Mouse (Mus musculus) hindbrain, embryonic 10.5 days (tissue): ENCODE results near the gene Capn12. TPM values are rescaled to one million over a fixed set of nuclear protein-coding genes. Genes with fewer than 3 reads are reported as not detected.
"Not testable (repeated sequence)": the region's sequence is repeated elsewhere in the genome, so short reads cannot be mapped to it uniquely, and the experiment has no call there.

ENCODE experiments used
- DNase-seq: peaks from one replicate; pipeline ENCODE4 v3.0.0-alpha.2; 2017; ENCODE audit warnings: low spot score
- H3K27ac ChIP-seq: fragments of 300-500 bp; sonication (generic); 2 replicates; pipeline ENCODE4 v1.5.1; 2016; ENCODE audit warnings: mild to moderate bottlenecking, moderate library complexity
- H3K27me3 ChIP-seq: fragments of 300-500 bp; sonication (generic); 2 replicates; pipeline ENCODE4 v1.6.1; 2016; ENCODE audit warnings: mild to moderate bottlenecking; ENCODE audit not compliant: poor library complexity, insufficient read depth, severe bottlenecking
- H3K36me3 ChIP-seq: fragments of 300-500 bp; sonication (generic); 2 replicates; pipeline ENCODE4 v1.6.1; 2016; ENCODE audit warnings: mild to moderate bottlenecking, moderate library complexity
- H3K4me1 ChIP-seq: fragments of 300-500 bp; sonication (generic); replicated peaks from 2 replicates; pipeline ENCODE4 v1.6.1; 2016; ENCODE audit warnings: mild to moderate bottlenecking
- H3K4me3 ChIP-seq: fragments of 300-500 bp; sonication (generic); 2 replicates; pipeline ENCODE4 v1.5.1; 2016; ENCODE audit warnings: mild to moderate bottlenecking, moderate library complexity
- H3K9me3 ChIP-seq: fragments of 300-500 bp; sonication (generic); 2 replicates; pipeline ENCODE4 v1.6.1; 2016; ENCODE audit warnings: mild to moderate bottlenecking, moderate library complexity
- WGBS: fragments of 180-500 bp; shearing (Covaris S2); methylation state at CpG from one replicate; pipeline ENCODE4 v1.1.7; 2016; 5-methylcytosine and 5-hydroxymethylcytosine counted together
- polyA plus RNA-seq: library from polyadenylated mRNA; unstranded; fragments of >200 nt; fragmentation: Nextera tagmentation; extraction: Ambion mirVana; gene quantifications from 2 replicates; pipeline ENCODE4 v1.2.1, GENCODE M21; 2016

The Capn12 gene
- polyA plus RNA-seq, 1 experiment from 2014 or later: not detected

GRCm38 (mm10) chr7:28864288-28864750 lies 16.9 kb upstream of the Capn12 start:
- Histone ChIP-seq H3K9me3 (peaks cover 8% of the 10 kb centered on the region), H3K27me3 (peaks cover 5% of the 10 kb centered on the region; the same call in 1 of the 2 replicates), H3K27ac (peak overlapping the region; percentile 50; the same call in 1 of the 2 replicates), H3K4me1 (peaks cover 26% of the 10 kb centered on the region), H3K36me3 (no peaks in the 10 kb centered on the region), H3K4me3 (no peak overlapping the region)
- WGBS: 60% methylated on average over 9 of the region's 9 CpGs
- no peak for DNase-seq

GRCm38 (mm10) chr7:28865481-28866300 lies 15.5 kb upstream of the Capn12 start:
- WGBS: 49% methylated on average over 33 of the region's 33 CpGs

DNA sequence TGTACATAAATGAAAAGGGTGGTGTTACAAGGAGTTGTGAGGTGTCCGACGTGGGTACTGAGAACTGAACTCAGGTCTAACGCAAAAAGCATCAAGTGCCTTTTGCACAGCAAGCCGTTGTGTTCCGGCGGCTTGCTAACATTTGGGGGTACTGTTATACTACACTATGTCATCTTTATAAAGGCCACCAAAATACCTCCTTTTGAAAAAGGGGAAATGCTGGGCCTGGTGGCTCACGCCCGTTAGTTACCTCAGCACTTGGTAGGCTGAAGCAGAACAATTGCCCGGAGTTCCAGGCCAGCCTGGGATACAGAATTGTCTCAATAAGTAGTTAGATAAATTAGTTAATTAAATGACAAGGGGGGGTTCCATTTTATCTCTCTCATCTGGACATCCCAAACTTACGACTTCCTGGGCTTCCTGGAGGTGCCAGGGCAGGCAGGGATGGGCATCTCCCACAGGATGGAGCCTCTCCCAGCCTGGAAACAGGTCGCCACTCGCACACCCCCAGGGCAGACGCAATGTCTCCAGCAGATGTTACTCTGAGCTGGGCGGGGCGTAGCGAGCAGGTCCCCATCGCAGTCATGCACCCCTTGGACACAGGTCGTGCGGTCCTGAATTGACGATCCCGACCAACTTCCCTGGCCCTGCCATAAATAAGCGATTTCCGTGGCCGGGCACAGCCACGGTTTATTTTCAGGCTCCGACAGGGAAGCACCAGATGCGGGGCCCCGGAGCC lies 14.3 kb upstream of the Capn12 start:
- Histone ChIP-seq H3K4me1 (peaks cover 26% of the 10 kb centered on the region), H3K36me3 (no peaks in the 10 kb centered on the region), H3K27ac (no peak overlapping the region), H3K27me3 (peaks cover 5% of the 10 kb centered on the region; the same call in 1 of the 2 replicates), H3K4me3 (peak overlapping the region; percentile 24; the same call in 1 of the 2 replicates), H3K9me3 (no peaks in the 10 kb centered on the region)
- 92% methylated on average over 28 of the region's 28 CpGs for WGBS
- DNase-seq: no peak

More at GRCm38 (mm10) chr7:28865481-28866300, 15.5 kb upstream of the Capn12 start:
- Histone ChIP-seq H3K4me1 (peaks cover 26% of the 10 kb centered on the region), H3K27ac (peak overlapping the region; percentile 73), H3K36me3 (no peaks in the 10 kb centered on the region), H3K27me3 (peaks cover 5% of the 10 kb centered on the region; the same call in 1 of the 2 replicates), H3K9me3 (peaks cover 4% of the 10 kb centered on the region), H3K4me3 (peak overlapping the region; percentile 35)
- peak; percentile 70 for DNase-seq

DNA sequence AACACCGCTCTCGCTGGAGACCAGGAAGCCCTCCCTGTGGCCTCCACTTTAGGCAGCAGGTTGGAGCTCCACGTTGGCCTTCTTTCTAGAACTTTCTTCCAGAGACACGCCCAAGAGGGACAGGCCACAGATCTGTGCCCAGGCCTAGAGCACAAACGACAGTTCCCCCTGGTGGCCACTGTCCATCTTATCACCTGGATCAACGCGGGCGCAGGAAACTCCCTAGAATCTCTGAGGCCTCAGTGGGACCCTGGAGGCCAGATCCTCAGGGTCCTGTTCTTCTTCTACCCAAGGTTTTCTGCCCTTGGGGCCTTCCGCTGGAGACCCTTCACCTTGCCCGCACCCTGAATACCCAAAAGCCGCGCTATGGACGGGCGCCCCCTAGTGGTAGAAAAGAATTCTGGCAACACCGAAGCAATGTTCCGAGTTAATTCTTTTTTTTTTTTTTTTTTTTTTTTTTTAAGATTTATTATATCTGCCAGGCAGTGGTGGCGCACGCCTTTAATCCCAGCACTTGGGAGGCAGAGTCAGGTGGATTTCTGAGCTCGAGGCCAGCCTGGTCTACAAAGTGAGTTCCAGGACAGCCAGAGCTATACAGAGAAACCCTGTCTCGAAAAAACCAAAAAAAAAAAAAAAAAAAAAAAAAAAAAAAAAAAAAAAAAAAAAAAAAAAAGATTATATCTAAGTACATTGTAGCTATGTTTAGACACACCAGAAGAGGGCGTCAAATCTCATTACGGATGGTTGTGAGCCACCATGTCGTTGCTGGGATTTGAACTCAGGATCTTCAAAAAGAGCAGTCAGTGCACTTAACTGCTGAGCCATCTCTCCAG lies 13.5 kb upstream of the Capn12 start:
- Histone ChIP-seq H3K4me3 (peak overlapping the region; percentile 24), H3K4me1 (peaks cover 26% of the 10 kb centered on the region)
- H3K36me3 ChIP-seq, H3K27ac ChIP-seq, H3K9me3 ChIP-seq, H3K27me3 ChIP-seq: not testable (repeated sequence)
- 30% methylated on average over 23 of the region's 23 CpGs for WGBS
- peak; percentile 75 for DNase-seq

DNA sequence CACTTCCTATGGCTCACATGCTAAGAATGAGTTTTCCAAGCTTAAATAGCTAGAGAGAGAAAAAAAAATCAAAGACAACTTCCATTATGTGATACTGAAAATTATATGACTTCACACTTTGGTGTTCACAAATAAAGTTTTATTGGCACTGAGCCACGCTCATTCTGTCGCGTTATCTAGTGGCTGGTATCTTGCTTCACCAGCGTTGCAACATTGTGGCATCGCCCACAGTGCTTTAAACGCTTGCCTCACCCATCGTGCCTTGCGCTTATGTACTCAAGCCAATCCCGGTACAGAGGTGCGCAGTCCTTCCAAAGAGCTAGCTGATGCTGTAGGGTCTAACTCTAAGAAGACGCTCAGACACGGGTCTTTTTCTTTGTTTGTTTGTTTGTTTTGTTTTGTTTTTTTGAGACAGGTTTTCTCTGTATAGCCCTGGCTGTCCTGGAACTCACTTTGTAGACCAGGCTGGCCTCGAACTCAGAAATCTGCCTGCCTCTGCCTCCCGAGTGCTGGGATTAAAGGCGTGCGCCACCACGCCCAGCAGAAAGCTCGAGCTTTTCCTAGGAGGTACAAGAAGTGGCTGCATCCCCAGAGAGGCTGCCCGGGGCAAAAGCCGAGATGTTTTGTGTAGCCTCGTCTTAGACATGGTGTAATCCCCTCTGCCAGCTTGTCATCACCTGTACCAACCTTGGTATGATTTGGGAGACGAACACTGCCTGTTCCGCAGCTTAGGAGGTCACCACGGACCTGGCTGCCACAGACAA lies 10.1 kb upstream of the Capn12 start:
- no peak for DNase-seq
- Histone ChIP-seq H3K36me3 (no peaks in the 10 kb centered on the region), H3K4me1 (peaks cover 4% of the 10 kb centered on the region), H3K4me3 (no peak overlapping the region), H3K27ac (no peak overlapping the region; the same call in 1 of the 2 replicates), H3K9me3 (no peaks in the 10 kb centered on the region), H3K27me3 (no peaks in the 10 kb centered on the region)
- 89% methylated on average over 24 of the region's 24 CpGs for WGBS

DNA sequence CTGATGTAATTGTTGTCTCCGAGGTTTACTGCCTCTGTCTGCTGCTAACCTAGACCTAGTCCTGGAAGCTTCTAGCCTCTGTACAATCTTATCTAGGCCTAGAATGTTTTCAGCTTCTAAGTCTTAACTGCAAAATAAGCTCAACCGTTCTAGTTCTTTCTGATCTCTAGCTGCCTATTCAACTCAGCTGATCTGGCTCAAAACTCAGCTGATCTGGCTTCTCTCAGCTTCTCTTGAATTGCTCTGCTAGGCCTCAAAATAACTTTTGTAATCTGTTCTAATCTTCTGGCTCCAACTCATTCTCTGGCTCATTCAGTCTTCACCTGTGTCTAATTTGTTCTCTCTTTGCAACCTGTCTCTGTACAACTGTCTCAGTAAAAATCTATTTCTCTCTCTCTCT lies 6.7 kb upstream of the Capn12 start:
- Histone ChIP-seq H3K36me3 (no peaks in the 10 kb centered on the region), H3K4me1 (0 out of 2 replicates have a peak, but pooled peaks cover 3% of the 10 kb centered on the region), H3K27ac (no peak overlapping the region), H3K4me3 (no peak overlapping the region), H3K9me3 (no peaks in the 10 kb centered on the region), H3K27me3 (no peaks in the 10 kb centered on the region)
- DNase-seq: no peak
- 84% methylated on average over 2 of the region's 2 CpGs for WGBS

GRCm38 (mm10) chr7:28876099-28876498 lies 5.1 kb upstream of the Capn12 start:
- 82% methylated on average over 4 of the region's 4 CpGs for WGBS
- Histone ChIP-seq H3K36me3 (no peaks in the 10 kb centered on the region), H3K4me3 (no peak overlapping the region), H3K27me3 (no peaks in the 10 kb centered on the region), H3K4me1 (peaks cover 12% of the 10 kb centered on the region), H3K9me3 (no peaks in the 10 kb centered on the region), H3K27ac (no peak overlapping the region)
- DNase-seq: no peak

DNA sequence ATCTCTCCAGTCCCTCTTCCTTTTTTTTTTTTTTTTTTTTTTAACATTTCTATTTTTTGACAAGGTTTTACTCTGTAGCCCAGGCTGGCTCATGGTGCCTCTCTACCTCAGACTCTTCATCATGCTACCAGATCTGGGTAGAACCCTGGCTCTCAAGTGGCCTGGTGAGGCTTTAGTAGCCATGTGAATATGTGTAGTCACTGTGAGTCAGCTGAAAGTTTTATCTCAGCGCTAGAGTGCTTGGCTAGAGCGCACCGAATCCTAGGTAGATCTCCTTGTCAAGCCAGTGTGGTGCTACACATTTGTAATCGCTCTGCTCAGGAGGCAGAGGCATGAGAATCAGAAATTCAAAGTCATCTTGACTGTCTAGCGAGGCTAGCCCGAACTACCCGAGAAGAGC lies 4.1 kb upstream of the Capn12 start:
- no peak for DNase-seq
- H3K36me3 ChIP-seq: no peaks in the 10 kb centered on the region
- H3K27me3 ChIP-seq: no peaks in the 10 kb centered on the region
- H3K4me1 ChIP-seq: peaks cover 23% of the 10 kb centered on the region
- no peak overlapping the region for H3K4me3 ChIP-seq
- H3K9me3 ChIP-seq: no peaks in the 10 kb centered on the region
- WGBS: 88% methylated on average over 7 of the region's 7 CpGs
- no peak overlapping the region for H3K27ac ChIP-seq

- H3K27ac ChIP-seq: no peak overlapping the region
- no peak for DNase-seq
- 78% methylated on average over 4 of the region's 4 CpGs for WGBS
- H3K9me3 ChIP-seq: no peaks in the 10 kb centered on the region
- H3K4me3 ChIP-seq: no peak overlapping the region
- no peaks in the 10 kb centered on the region for H3K27me3 ChIP-seq
- peaks cover 29% of the 10 kb centered on the region for H3K4me1 ChIP-seq
- H3K36me3 ChIP-seq: no peaks in the 10 kb centered on the region
Observed at GRCm38 (mm10) chr7:28877856-28878255, 3.4 kb upstream of the Capn12 start.

DNA sequence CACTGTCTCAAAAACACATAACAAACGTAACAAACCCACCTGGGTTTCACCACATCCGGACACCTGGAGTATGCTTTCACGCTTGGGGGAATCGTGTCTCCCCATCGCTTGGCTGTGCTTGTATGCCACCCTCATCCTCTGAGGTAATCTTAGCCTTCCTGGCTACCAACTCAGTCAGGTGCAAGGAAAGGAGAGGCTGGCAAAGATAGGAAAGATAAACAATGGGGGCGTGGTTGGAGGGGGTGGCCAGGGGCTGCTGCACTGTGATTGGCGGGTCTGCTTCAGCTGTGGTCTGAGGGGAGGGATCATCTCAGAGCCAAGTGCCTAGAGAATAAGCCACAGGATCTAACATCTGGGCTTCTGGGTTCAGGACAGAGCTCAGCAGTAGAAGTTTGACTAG lies 1.6 kb upstream of the Capn12 start:
- Histone ChIP-seq H3K9me3 (no peaks in the 10 kb centered on the region), H3K27me3 (no peaks in the 10 kb centered on the region), H3K4me1 (peaks cover 32% of the 10 kb centered on the region), H3K27ac (no peak overlapping the region), H3K36me3 (no peaks in the 10 kb centered on the region), H3K4me3 (no peak overlapping the region)
- WGBS: 71% methylated on average over 7 of the region's 7 CpGs
- DNase-seq: no peak

DNA sequence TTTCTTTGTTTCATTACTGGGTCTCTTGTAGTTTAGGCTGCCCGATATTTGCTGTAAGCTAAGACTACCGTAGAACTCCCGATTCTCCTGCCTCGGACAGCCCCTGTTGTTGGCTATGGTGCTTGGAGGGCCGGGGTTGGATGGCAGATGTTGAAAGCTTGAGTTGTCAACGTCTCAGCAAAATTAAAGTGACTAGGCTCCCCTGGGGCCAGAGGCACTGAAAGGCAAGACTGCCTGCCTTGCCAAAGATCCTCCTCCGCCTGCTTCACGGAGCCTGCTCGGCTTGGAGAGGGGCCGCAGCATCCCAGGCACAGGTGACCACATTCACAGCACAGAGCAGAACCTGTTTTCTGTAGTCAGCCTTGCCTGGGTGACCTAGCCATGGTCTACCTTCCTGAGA lies 668 bp upstream of the Capn12 start:
- H3K9me3 ChIP-seq: no peaks in the 10 kb centered on the region
- H3K4me1 ChIP-seq: peaks cover 32% of the 10 kb centered on the region
- H3K36me3 ChIP-seq: no peaks in the 10 kb centered on the region
- no peak overlapping the region for H3K27ac ChIP-seq
- H3K27me3 ChIP-seq: peaks cover 1% of the 10 kb centered on the region; the same call in 1 of the 2 replicates
- 68% methylated on average over 10 of the region's 10 CpGs for WGBS
- peak; percentile 25 for DNase-seq
- no peak overlapping the region for H3K4me3 ChIP-seq

GRCm38 (mm10) chr7:28883039-28883438 lies 1.8 kb downstream of the Capn12 start:
- H3K4me3 ChIP-seq: no peak overlapping the region
- no peak overlapping the region for H3K27ac ChIP-seq
- peaks cover 29% of the 10 kb centered on the region for H3K4me1 ChIP-seq
- peaks cover 26% of the 10 kb centered on the region for H3K27me3 ChIP-seq
- H3K9me3 ChIP-seq: no peaks in the 10 kb centered on the region
- no peaks in the 10 kb centered on the region for H3K36me3 ChIP-seq
- no peak for DNase-seq
- 79% methylated on average over 11 of the region's 11 CpGs for WGBS
